Mouse (Mus musculus) lung, postnatal 36 days (tissue): ENCODE data around the gene Map3k7.
"Not testable (repeated sequence)": the region's sequence is repeated elsewhere in the genome, so short reads cannot be mapped to it uniquely, and the experiment has no call there.

Experiments
- DNase-seq: peaks from one replicate; pipeline ENCODE4 v3.0.0; 2022; ENCODE audit warnings: mixed read lengths

The Map3k7 gene

GRCm38 (mm10) chr4:31993865-31994264, 30.0 kb downstream of the Map3k7 start:
- DNase-seq = no peak

- DNase-seq = no peak
These were observed 37.6 kb downstream of the Map3k7 start for GRCm38 (mm10) chr4:32001498-32001897.

GRCm38 (mm10) chr4:32004773-32005591, 41.1 kb downstream of the Map3k7 start:
- no peak for DNase-seq

GRCm38 (mm10) chr4:32007174-32007573, 43.3 kb downstream of the Map3k7 start:
- DNase-seq = no peak

- DNase-seq = no peak
These were observed 44.2 kb downstream of the Map3k7 start for GRCm38 (mm10) chr4:32008095-32008494.

GRCm38 (mm10) chr4:32010808-32011207, 46.9 kb downstream of the Map3k7 start:
- no peak for DNase-seq

- peak; percentile 15 for DNase-seq
These were observed 47.5 kb downstream of the Map3k7 start for GRCm38 (mm10) chr4:32011218-32011973.

GRCm38 (mm10) chr4:32021131-32021530, 57.2 kb downstream of the Map3k7 start:
- no peak for DNase-seq

GRCm38 (mm10) chr4:32022321-32022720, 58.4 kb downstream of the Map3k7 start:
- DNase-seq = no peak

GRCm38 (mm10) chr4:32024170-32024569, 60.3 kb downstream of the Map3k7 start:
- not testable (repeated sequence) for DNase-seq

- DNase-seq = no peak
These were observed 61.2 kb downstream of the Map3k7 start for GRCm38 (mm10) chr4:32025105-32025504.

- DNase-seq = no peak
These were observed 63.2 kb downstream of the Map3k7 start for GRCm38 (mm10) chr4:32027094-32027493.

GRCm38 (mm10) chr4:32037267-32037666, 73.4 kb downstream of the Map3k7 start:
- no peak for DNase-seq

- DNase-seq = no peak
These were observed 78.0 kb downstream of the Map3k7 start for GRCm38 (mm10) chr4:32041741-32042452.

GRCm38 (mm10) chr4:32045234-32045633, 81.3 kb downstream of the Map3k7 start:
- DNase-seq = no peak

- no peak for DNase-seq
These were observed 85.9 kb downstream of the Map3k7 start for GRCm38 (mm10) chr4:32049824-32050223.

- no peak for DNase-seq
These were observed 89.3 kb downstream of the Map3k7 start for GRCm38 (mm10) chr4:32053171-32053570.

GRCm38 (mm10) chr4:32055151-32056052, 91.5 kb downstream of the Map3k7 start:
- DNase-seq = peak; percentile 93

- DNase-seq = no peak
These were observed 92.5 kb downstream of the Map3k7 start for GRCm38 (mm10) chr4:32056441-32056840.

- peak; percentile 64 for DNase-seq
These were observed 93.2 kb downstream of the Map3k7 start for GRCm38 (mm10) chr4:32057102-32057501.

- DNase-seq = no peak
These were observed 96.8 kb downstream of the Map3k7 start for GRCm38 (mm10) chr4:32060686-32061085.

GRCm38 (mm10) chr4:32062381-32063059, 98.6 kb downstream of the Map3k7 start:
- no peak for DNase-seq
